8 mouse cellular contexts compared by ENCODE assay signal in the genomic region with DNA sequence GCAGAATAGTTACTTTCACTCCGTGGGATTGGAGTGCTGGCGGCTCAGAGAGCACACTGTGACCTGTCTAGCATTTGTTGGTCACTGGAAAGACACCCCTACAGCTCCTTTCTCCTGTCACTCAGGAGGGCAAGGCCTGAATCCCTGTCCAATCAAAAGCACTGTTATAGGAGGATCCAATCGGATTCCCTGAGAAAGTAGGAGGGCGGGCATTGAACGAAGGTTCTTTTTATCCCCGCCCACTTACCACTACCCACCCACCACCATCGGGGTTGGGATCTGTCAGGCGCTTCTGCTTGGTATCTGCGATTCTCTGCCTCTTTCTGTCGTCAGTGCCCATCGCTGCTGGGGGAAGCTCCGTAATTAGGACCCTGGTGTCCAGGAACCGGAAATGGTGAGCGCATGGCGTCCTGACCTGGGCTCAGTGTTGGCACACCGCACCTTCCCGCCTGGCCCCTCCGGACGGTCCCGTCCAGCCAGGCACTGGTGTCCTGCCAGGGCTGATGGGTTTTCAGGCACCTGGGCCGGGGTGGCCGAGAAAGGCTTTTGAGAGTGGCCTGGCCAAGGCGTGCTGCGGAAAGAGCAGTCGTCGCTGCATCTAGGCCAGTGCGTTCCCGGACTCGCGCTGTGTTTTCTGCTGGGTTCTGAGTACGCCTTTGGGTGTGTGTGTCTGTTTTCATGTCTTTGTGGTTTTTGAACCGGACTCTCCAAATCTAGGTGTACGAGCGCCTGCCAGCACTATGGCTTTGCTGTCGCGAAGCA. TPM values are rescaled to one million over a fixed set of nuclear protein-coding genes. Genes with fewer than 3 reads are reported as not detected.
DNase-seq lines count a peak whose midpoint lies in the region; ATAC-seq lines count a peak whose summit lies in the region.

No protein-coding gene starts in this region.

- peak; percentile 83 for DNase-seq in adrenal gland, adult 8-10 months
- peak; percentile 95 for DNase-seq in embryo, embryonic 11 days
- DNase-seq in gastrocnemius, postnatal 14 days = peak; percentile 69
- peak; percentile 61 for DNase-seq in induced T-regulatory cell, adult 2 months (ENCODE audit: low read depth)
- DNase-seq in left cerebral cortex, adult 8-10 months (ENCODE audit: low spot score in 2 of 2) = peak; percentile 72 to 91
- peak; percentile 92 for DNase-seq in right cerebral cortex, adult 18-20 months
- peak; percentile 72 to 81 for DNase-seq in urinary bladder, postnatal 36 days (ENCODE audit: low spot score in 2 of 2)

- intact Hi-C loops in gastrocnemius, postnatal 14 days (cut with DNase I; ENCODE audit: low total_unique reads) = no loop called here

- ATAC-seq in megakaryocyte, adult 5-6 weeks (ENCODE audit: poor library complexity, severe bottlenecking) = peak; percentile 91

RNA-seq across cellular contexts. Expression of a gene that starts 36.5 kb away (rescaled TPM):
- total RNA-seq in adrenal gland, adult 8-10 months (2022) = not detected
- total RNA-seq in gastrocnemius, postnatal 14 days (2021) = not detected
- total RNA-seq in left cerebral cortex, adult 8-10 months (2022) = not detected
- not detected in 2 replicates for total RNA-seq in megakaryocyte, adult 5-6 weeks (2015)
- not detected in 2 replicates for total RNA-seq in megakaryocyte, adult 5-6 weeks (2017)

Comparison
In these comparisons a context has a peak if more than half of its experiments do, and no peak if none do; other contexts are left out.
1. Peak in every context shown above with its lines: DNase-seq and ATAC-seq.